Mouse (Mus musculus) stomach, embryonic 14.5 days (tissue): ENCODE results near the gene Cmklr1. TPM values are rescaled to one million over a fixed set of nuclear protein-coding genes. Genes with fewer than 3 reads are reported as not detected.

Experiments
- ATAC-seq: fragments of 200-750 bp; cut with Nextera tagmentation; 2 replicates; pipeline ENCODE4 v1.8.0; 2017; ENCODE audit warnings: low read depth, moderate TSS enrichment; ENCODE audit not compliant: insufficient number of reproducible peaks, insufficient read depth, low FRiP score
- H3K27ac ChIP-seq: fragments of 300-500 bp; sonication (generic); 2 replicates; pipeline ENCODE4 v1.5.1; 2014; ENCODE audit warnings: mild to moderate bottlenecking, low read length, moderate library complexity, mixed read lengths
- H3K27me3 ChIP-seq: fragments of 300-500 bp; sonication (generic); 2 replicates; pipeline ENCODE4 v1.6.1; 2014; ENCODE audit warnings: low read length, control low read depth, mixed read lengths; ENCODE audit not compliant: control insufficient read depth, insufficient read depth
- H3K36me3 ChIP-seq: fragments of 300-500 bp; sonication (generic); 2 replicates; pipeline ENCODE4 v1.6.1; 2014; ENCODE audit warnings: mild to moderate bottlenecking, control low read depth, low read length, moderate library complexity, mixed read lengths; ENCODE audit not compliant: control insufficient read depth, insufficient read depth
- H3K4me1 ChIP-seq: fragments of 300-500 bp; sonication (generic); 2 replicates; pipeline ENCODE4 v1.6.1; 2014; ENCODE audit warnings: low read length, control low read depth, mixed read lengths; ENCODE audit not compliant: control insufficient read depth, insufficient read depth
- H3K4me2 ChIP-seq: fragments of 300-500 bp; sonication (generic); replicated peaks from 2 replicates; pipeline ENCODE4 v1.6.1; 2014; ENCODE audit warnings: low read depth, low read length, control low read depth
- H3K4me3 ChIP-seq: fragments of 300-500 bp; sonication (generic); 2 replicates; pipeline ENCODE4 v1.5.1; 2014; ENCODE audit warnings: low read depth, low read length, control low read depth
- H3K9ac ChIP-seq: fragments of 300-500 bp; sonication (generic); replicated peaks from 2 replicates; pipeline ENCODE4 v1.6.1; 2014; ENCODE audit warnings: low read depth, mild to moderate bottlenecking, control low read depth, low read length, moderate library complexity, mixed read lengths
- H3K9me3 ChIP-seq: fragments of 300-500 bp; sonication (generic); 2 replicates; pipeline ENCODE4 v1.6.1; 2016; ENCODE audit warnings: low read depth, low read length, control low read depth; ENCODE audit not compliant: control insufficient read depth
- WGBS: fragments of 180-500 bp; shearing (Covaris S2); extraction: QIAGEN DNeasy Blood & Tissue Kit; methylation state at CpG from one replicate; pipeline ENCODE4 v1.1.7; 2014; 5-methylcytosine and 5-hydroxymethylcytosine counted together
- polyA plus RNA-seq: library from polyadenylated mRNA; unstranded; fragments of >200 nt; fragmentation: Nextera tagmentation; extraction: Ambion mirVana; gene quantifications from 2 replicates; pipeline ENCODE4 v1.2.1, GENCODE M21; 2014

The Cmklr1 gene
- polyA plus RNA-seq, 1 experiment from 2014 or later, result 3.6 TPM

DNA sequence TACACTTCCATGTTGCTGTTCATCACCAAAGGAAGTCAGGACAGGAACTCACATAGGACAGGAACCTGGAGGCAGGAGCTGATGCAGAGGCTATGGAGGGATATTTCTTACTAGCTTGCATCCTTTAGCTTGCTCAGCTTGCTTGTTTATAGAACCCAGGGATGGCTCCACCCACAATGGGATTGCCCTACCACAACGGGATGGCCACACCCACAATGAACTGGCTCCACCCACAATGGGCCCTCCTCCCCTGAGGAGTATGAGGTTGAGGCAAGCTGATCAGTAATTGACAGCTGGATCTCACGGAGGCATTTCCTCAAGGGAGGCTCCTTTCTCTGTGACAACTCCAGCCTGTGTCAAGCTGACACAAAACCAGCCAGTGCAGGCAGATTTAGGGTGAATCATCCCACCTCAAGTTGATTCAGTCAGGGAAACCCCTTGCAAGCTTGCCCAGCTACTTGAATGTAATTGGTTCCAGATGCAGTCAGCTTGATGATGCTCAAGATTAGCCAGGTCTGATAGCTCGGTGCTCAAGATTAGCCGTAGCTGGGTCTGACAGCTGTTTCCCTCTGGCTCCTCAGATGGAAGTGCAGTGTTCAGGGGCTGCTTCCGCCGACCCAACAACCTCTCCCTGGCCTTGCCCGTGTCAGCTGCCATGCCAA lies 80.0 kb downstream of the Cmklr1 start:
- ATAC-seq, result no peak
- H3K27ac ChIP-seq, result no peak overlapping the region
- no peak overlapping the region for H3K4me3 ChIP-seq
- no peak overlapping the region for H3K9ac ChIP-seq
- WGBS, result 53% methylated on average over 7 of the region's 7 CpGs
- H3K36me3 ChIP-seq, result no peaks in the 10 kb centered on the region
- no peaks in the 10 kb centered on the region for H3K9me3 ChIP-seq
- no peaks in the 10 kb centered on the region for H3K4me1 ChIP-seq
- no peak overlapping the region for H3K4me2 ChIP-seq
- H3K27me3 ChIP-seq, result no peaks in the 10 kb centered on the region

DNA sequence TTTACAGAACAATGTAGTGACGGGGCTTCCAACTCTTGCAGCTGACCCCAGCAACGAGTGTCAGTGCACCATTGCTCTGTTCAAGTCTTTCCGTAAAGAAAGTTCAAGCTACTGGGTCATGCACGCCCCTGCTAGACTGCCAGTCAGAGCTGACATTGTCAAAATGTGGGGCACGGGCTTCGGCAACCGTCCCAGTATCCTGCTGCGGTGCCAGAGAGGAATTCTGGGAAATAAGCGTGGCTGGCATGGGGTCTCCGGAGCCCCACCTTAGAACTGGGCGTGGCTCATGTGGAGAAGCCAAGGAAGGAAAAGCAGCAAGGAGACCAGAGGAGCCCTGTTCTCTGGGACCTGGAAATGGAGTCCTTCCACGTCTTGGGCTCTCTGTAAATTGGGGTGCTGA lies 84.4 kb downstream of the Cmklr1 start:
- no peak for ATAC-seq
- H3K27me3 ChIP-seq, result no peaks in the 10 kb centered on the region
- WGBS, result 71% methylated on average over 12 of the region's 12 CpGs
- no peak overlapping the region for H3K9ac ChIP-seq
- no peak overlapping the region for H3K27ac ChIP-seq
- H3K4me3 ChIP-seq, result no peak overlapping the region
- no peaks in the 10 kb centered on the region for H3K9me3 ChIP-seq
- H3K4me1 ChIP-seq, result no peaks in the 10 kb centered on the region
- H3K4me2 ChIP-seq, result no peak overlapping the region
- no peaks in the 10 kb centered on the region for H3K36me3 ChIP-seq

DNA sequence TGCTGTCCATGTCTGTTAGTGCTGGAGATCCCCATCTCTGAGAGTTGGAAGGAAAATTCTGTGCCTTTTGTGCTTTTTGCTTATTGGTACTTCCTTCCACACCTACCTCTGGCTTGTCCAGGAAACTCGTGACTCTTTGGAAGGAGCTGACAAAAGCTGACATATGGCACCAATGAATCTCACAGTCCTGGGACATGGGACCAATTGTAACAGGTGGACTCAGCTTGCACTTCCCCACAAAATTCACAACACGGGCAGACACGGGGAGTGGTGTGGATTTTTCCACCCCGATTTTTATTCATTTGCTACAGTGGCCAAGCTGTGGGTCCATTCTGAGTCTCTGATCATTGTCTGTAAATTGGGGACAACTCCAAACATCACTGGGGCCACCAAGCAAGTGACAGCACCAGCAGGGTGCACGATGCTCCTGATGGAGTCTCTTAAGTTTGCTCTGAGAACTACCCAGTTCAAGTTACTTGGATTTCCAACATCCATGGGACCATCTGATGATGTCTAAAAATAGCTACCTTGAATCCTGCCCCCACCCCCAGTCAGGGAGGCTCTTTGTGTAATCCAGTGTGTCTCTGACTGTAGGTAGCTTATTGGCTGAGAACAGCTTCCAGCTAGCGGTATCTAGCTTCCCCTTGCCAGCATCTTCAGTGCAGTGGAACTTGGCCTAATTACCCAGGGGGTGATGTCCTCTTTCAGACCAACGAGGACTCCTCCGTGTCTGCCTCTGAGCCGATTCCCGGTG lies 84.9 kb downstream of the Cmklr1 start:
- no peaks in the 10 kb centered on the region for H3K9me3 ChIP-seq
- no peaks in the 10 kb centered on the region for H3K36me3 ChIP-seq
- no peak overlapping the region for H3K4me3 ChIP-seq
- no peak overlapping the region for H3K4me2 ChIP-seq
- WGBS, result 75% methylated on average over 10 of the region's 10 CpGs
- no peak overlapping the region for H3K27ac ChIP-seq
- ATAC-seq, result no peak
- H3K4me1 ChIP-seq, result no peaks in the 10 kb centered on the region
- no peaks in the 10 kb centered on the region for H3K27me3 ChIP-seq
- no peak overlapping the region for H3K9ac ChIP-seq

DNA sequence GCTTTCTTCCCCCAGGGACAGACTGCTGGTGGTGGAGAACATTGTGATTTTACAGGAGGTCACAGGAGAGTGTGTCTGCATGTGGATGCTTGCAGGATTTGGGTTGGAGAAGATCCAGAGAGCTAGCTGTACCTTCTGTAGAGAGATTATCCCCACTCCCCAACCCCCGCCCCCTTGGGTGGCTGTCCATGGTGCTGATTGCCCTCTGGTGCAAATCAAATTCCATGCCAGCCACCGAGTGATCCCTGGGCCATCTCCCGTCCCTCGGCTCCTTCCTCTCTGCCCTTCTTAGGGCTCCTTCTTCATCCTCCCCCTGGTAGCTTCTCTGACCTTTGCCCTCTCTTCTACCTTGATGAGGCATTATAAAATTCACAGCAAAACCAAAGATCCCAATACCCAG lies 85.8 kb downstream of the Cmklr1 start:
- 34% methylated on average over 4 of the region's 4 CpGs for WGBS
- ATAC-seq, result no peak

More for the DNA sequence above, 85.8 kb downstream of the Cmklr1 start:
- H3K9ac ChIP-seq, result no peak overlapping the region
- no peaks in the 10 kb centered on the region for H3K27me3 ChIP-seq
- no peak overlapping the region for H3K4me3 ChIP-seq
- no peak overlapping the region for H3K4me2 ChIP-seq
- no peaks in the 10 kb centered on the region for H3K4me1 ChIP-seq
- no peak overlapping the region for H3K27ac ChIP-seq
- no peaks in the 10 kb centered on the region for H3K9me3 ChIP-seq
- H3K36me3 ChIP-seq, result no peaks in the 10 kb centered on the region

Other genes with a start within 250 kb of the Cmklr1 start
- 6.2 and 6.6 TPM in 2 replicates for gene Wscd2, start 160.1 kb downstream of the Cmklr1 start, polyA plus RNA-seq
- gene 1700069L16Rik, start 74.3 kb upstream of the Cmklr1 start, polyA plus RNA-seq, result not detected in 2 replicates
- gene Ficd, start 85.4 kb upstream of the Cmklr1 start, polyA plus RNA-seq, result 4.1 and 5.7 TPM in 2 replicates
- gene Sart3, start 122.1 kb upstream of the Cmklr1 start, polyA plus RNA-seq, result 30.5 and 34.6 TPM in 2 replicates
- 106 and 117 TPM in 2 replicates for gene Iscu, start 122.3 kb upstream of the Cmklr1 start, polyA plus RNA-seq
- 46.1 and 49.0 TPM in 2 replicates for gene Tmem119, start 150.1 kb upstream of the Cmklr1 start, polyA plus RNA-seq
- gene Selplg, start 182.2 kb upstream of the Cmklr1 start, polyA plus RNA-seq, result 2.9 and 4.5 TPM in 2 replicates